Mouse (Mus musculus) heart, postnatal 0 days (tissue): ENCODE measurements around the gene Olfr657. TPM values are rescaled to one million over a fixed set of nuclear protein-coding genes. Genes with fewer than 3 reads are reported as not detected.

Experiments used
- ATAC-seq: fragments of 200-750 bp; cut with Nextera tagmentation; 2 replicates; pipeline ENCODE4 v1.8.0; 2017; ENCODE audit warnings: low read depth, moderate number of reproducible peaks, moderate library complexity; ENCODE audit not compliant: insufficient read depth
- DNase-seq: peaks from one replicate; pipeline ENCODE4 v3.0.0-alpha.2; 2016; ENCODE audit warnings: low spot score
- H3K27ac ChIP-seq: fragments of 300-500 bp; sonication (generic); 2 replicates; pipeline ENCODE4 v1.5.1; 2014; ENCODE audit warnings: low read depth, mild to moderate bottlenecking
- H3K27me3 ChIP-seq: fragments of 300-500 bp; sonication (generic); 2 replicates; pipeline ENCODE4 v1.6.1; 2014; ENCODE audit warnings: low read length, mixed read lengths; ENCODE audit not compliant: control insufficient read depth, insufficient read depth
- H3K36me3 ChIP-seq: fragments of 300-500 bp; sonication (generic); replicated peaks from 2 replicates; pipeline ENCODE4 v1.6.1; 2014; ENCODE audit warnings: low read length, mixed read lengths; ENCODE audit not compliant: control insufficient read depth, insufficient read depth
- H3K4me1 ChIP-seq: fragments of 300-500 bp; sonication (generic); 2 replicates; pipeline ENCODE4 v1.6.1; 2014; ENCODE audit warnings: antibody characterized with exemption; ENCODE audit not compliant: control insufficient read depth, insufficient read depth
- H3K4me2 ChIP-seq: fragments of 300-500 bp; sonication (generic); 2 replicates; pipeline ENCODE4 v1.6.1; 2014; ENCODE audit warnings: low read depth, mild to moderate bottlenecking, low read length, moderate library complexity
- H3K4me3 ChIP-seq: fragments of 300-500 bp; sonication (generic); 2 replicates; pipeline ENCODE4 v1.5.1; 2014; ENCODE audit warnings: low read depth, low read length
- H3K9ac ChIP-seq: fragments of 300-500 bp; sonication (generic); replicated peaks from 2 replicates; pipeline ENCODE4 v1.6.1; 2014; ENCODE audit warnings: low read depth, low read length, mixed read lengths
- H3K9me3 ChIP-seq: fragments of 300-500 bp; sonication (generic); replicated peaks from 2 replicates; pipeline ENCODE4 v1.6.1; 2016; ENCODE audit warnings: low read length; ENCODE audit not compliant: control insufficient read depth
- CTCF ChIP-seq: IDR thresholded peaks from 2 replicates; pipeline ENCODE4 v1.5.1; 2016; ENCODE audit warnings: antibody characterized with exemption, control low read depth, low read depth
- EP300 ChIP-seq: IDR thresholded peaks from 2 replicates; pipeline ENCODE4 v1.6.1; 2016; ENCODE audit warnings: antibody characterized with exemption, low read depth
- WGBS: fragments of 180-500 bp; shearing (Covaris S2); extraction: QIAGEN DNeasy Blood & Tissue Kit; methylation state at CpG from one replicate; pipeline ENCODE4 v1.1.7; 2014; 5-methylcytosine and 5-hydroxymethylcytosine counted together
- polyA plus RNA-seq: library from polyadenylated mRNA; unstranded; fragments of >200 nt; fragmentation: Nextera tagmentation; extraction: Ambion mirVana; gene quantifications from 2 replicates; pipeline ENCODE4 v1.2.1, GENCODE M21; 2015
- total RNA-seq: library from RNA; depleted of rRNA; stranded (reverse); fragments of >200 nt; gene quantifications from 2 replicates; pipeline ENCODE4 v1.2.3, GENCODE M21; 2014; ENCODE audit warnings: low replicate concordance; rRNA removed

Olfr657 gene
- total RNA-seq (not detected in 2 replicates), polyA plus RNA-seq (not detected in 2 replicates)

DNA sequence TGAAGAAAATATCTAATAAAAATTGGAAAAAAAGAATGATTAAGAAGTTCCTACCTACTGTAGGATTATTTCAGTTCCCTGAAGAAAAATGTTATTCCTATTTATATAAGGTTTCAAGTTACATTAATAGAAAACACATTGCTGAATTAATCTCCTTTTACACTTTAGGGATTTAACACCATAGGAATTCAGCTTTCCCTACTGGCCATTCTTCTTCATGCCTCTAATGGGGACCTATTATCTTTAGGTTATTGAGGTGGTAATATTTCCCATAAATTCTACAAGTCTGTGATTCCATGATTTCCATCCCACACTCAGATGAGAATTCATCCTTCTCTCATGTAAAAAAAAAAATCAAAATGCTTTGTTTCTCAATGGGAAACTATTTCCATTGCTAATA lies at the start of gene Olfr657:
Olfr657 (plus strand) TSS at position 301 of the 400 bp plus-strand sequence.
- Histone ChIP-seq H3K9me3 (no peaks in the 10 kb centered on the region), H3K4me2 (no peak within 1 kb of the TSS), H3K9ac (no peak within 1 kb of the TSS), H3K27ac (no peak within 1 kb of the TSS), H3K27me3 (no peaks in the 10 kb centered on the region), H3K4me1 (no peaks in the 10 kb centered on the region), H3K36me3 (no peaks in the 10 kb centered on the region), H3K4me3 (no peak within 1 kb of the TSS)
- ATAC-seq (no peak), DNase-seq (no peak)
- TF ChIP-seq CTCF (no peak), EP300 (no peak)

DNA sequence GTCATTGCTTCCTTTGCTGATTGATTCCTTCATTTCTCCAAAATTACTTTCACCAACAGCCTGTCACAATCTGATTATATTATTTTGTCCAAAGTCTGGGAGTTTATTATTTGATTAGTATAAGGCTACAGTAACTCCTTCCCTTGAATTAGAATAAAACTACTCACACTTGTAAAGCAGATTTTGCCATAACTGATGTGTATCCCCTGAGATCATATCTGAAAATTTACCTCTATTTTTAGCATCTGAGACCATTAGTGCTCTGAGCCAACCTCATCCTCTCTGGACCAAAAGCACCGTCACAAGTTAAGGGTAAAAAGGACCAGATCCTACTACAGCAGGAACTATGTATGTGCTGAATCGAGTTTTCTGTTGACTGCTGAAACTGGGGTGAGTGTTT lies 47.6 kb upstream of the Olfr657 start, which contains the start of gene Olfr653:
Olfr653 (plus strand) TSS at position 301 of the 400 bp plus-strand sequence.
- H3K36me3 ChIP-seq = no peaks in the 10 kb centered on the region
- ATAC-seq = no peak
- no peaks in the 10 kb centered on the region for H3K9me3 ChIP-seq
- no peaks in the 10 kb centered on the region for H3K27me3 ChIP-seq
- H3K4me1 ChIP-seq = no peaks in the 10 kb centered on the region
- no peak within 1 kb of the TSS for H3K9ac ChIP-seq
- no peak for DNase-seq
- whole genome bisulfite sequencing = 37% methylated on average over 2 of the region's 2 CpGs
- no peak for TF ChIP-seq CTCF
- no peak for TF ChIP-seq EP300
- no peak within 1 kb of the TSS for H3K27ac ChIP-seq
- H3K4me3 ChIP-seq = no peak within 1 kb of the TSS
- no peak within 1 kb of the TSS for H3K4me2 ChIP-seq

DNA sequence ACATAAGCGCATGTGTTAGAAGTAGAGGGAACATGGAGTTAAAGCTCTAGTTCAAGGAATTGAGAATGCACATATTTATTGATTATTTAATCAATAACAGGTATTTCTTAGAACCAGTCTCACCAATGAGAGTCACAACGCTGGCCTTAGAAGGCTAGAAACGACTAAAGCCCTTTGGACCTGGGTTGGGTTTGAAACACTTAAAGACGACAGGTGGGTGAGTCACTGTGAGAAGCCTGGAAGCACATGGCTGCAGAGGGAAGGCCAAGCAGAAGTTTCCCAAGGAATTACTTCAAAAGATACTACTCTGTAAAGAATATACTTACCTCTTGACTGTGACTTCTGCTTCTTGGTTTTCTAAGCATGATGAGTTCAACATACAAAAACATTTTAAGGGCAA lies 43.7 kb upstream of the Olfr657 start:
- ATAC-seq (no peak), DNase-seq (no peak)
- 82% methylated on average over 4 of the region's 4 CpGs for WGBS
- H3K9ac ChIP-seq = no peak overlapping the region
- H3K9me3 ChIP-seq = no peaks in the 10 kb centered on the region
- H3K36me3 ChIP-seq = no peaks in the 10 kb centered on the region
- H3K4me2 ChIP-seq = no peak overlapping the region
- no peaks in the 10 kb centered on the region for H3K27me3 ChIP-seq
- no peaks in the 10 kb centered on the region for H3K4me1 ChIP-seq
- TF ChIP-seq EP300 (no peak), CTCF (no peak)
- H3K4me3 ChIP-seq = no peak overlapping the region
- no peak overlapping the region for H3K27ac ChIP-seq

DNA sequence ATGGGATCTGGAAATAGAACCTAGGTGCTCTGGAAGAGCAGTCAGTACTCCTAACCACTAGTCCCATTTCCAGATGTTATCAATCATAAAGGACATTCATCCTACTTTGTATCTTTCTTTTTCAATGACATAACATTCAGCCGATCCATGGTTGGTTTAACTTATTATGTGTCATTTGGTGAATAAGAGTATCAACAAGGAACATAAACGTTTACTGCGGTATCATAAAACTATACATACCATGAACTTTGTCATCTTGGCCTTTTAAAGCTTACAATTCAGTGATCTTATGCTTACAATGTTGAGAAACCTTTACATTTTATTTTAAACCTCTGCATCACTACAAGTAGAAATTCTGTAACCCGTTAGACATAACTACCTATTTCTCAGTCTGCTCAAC lies 43.2 kb upstream of the Olfr657 start:
- Histone ChIP-seq H3K4me2 (no peak overlapping the region), H3K9ac (no peak overlapping the region), H3K9me3 (no peaks in the 10 kb centered on the region), H3K4me3 (no peak overlapping the region), H3K27ac (no peak overlapping the region), H3K4me1 (no peaks in the 10 kb centered on the region), H3K27me3 (no peaks in the 10 kb centered on the region), H3K36me3 (no peaks in the 10 kb centered on the region)
- TF ChIP-seq EP300 (no peak), CTCF (no peak)
- ATAC-seq (no peak), DNase-seq (no peak)
- 70% methylated on average over 4 of the region's 4 CpGs for WGBS

DNA sequence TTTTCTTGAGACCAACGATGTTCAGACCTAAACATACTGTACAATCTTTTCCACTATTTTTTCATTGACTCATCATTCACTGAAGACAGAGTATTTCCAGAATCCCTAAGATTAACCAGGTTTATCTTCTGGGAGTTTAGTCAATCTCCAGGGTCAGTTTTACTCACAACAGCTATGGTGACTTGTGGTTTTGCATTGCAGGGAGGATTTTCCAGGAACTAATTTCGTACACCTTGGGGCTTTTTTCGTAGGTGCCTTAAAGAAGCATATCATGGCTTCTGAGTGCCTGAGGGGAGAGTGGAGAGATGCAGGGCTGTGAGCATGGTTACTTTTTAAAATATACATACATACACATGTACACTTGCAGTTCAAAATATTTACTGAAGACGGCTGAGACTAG lies 37.9 kb upstream of the Olfr657 start, which contains the start of gene Olfr654:
Olfr654 (plus strand) TSS at position 301 of the 400 bp plus-strand sequence.
- WGBS = 71% methylated on average over 4 of the region's 4 CpGs
- no peak within 1 kb of the TSS for H3K9ac ChIP-seq
- no peaks in the 10 kb centered on the region for H3K27me3 ChIP-seq
- ATAC-seq (no peak), DNase-seq (no peak)
- no peaks in the 10 kb centered on the region for H3K4me1 ChIP-seq
- H3K9me3 ChIP-seq = no peaks in the 10 kb centered on the region
- H3K4me2 ChIP-seq = no peak within 1 kb of the TSS
- no peaks in the 10 kb centered on the region for H3K36me3 ChIP-seq
- TF ChIP-seq EP300 (no peak), CTCF (no peak)
- no peak within 1 kb of the TSS for H3K4me3 ChIP-seq
- H3K27ac ChIP-seq = no peak within 1 kb of the TSS

DNA sequence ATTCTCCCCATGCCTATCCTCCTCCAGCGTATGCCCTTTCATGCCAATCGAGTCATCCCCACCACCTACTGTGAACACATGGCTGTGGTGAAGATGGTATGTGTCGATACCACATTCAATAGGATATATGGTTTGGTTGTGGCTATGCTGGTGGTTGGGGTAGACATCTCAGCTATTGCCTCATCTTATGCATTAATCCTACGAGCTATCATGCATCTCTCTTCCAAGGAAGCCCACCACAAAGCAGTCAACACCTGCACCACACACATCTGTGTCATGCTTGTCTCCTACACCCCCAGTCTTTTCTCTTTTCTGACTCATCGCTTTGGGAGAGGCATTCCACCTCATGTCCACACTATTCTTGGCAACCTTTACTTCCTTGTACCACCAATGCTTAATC lies 36.3 kb upstream of the Olfr657 start:
- H3K27ac ChIP-seq = no peak overlapping the region
- no peak overlapping the region for H3K4me2 ChIP-seq
- no peaks in the 10 kb centered on the region for H3K27me3 ChIP-seq
- 71% methylated on average over 5 of the region's 5 CpGs for WGBS
- H3K4me3 ChIP-seq = no peak overlapping the region
- no peak overlapping the region for H3K9ac ChIP-seq
- H3K9me3 ChIP-seq = no peaks in the 10 kb centered on the region
- ATAC-seq = no peak
- TF ChIP-seq CTCF (no peak), EP300 (no peak)
- no peak for DNase-seq
- no peaks in the 10 kb centered on the region for H3K4me1 ChIP-seq
- H3K36me3 ChIP-seq = no peaks in the 10 kb centered on the region
